Mouse (Mus musculus): ENCODE results near the gene Acbd7. TPM values are rescaled to one million over a fixed set of nuclear protein-coding genes. Genes with fewer than 3 reads are reported as not detected.

The Acbd7 gene
- 0.31 and 0.54 TPM in 2 replicates for polyA plus RNA-seq (2015; fragmentation: Nextera tagmentation; extraction: Ambion mirVana)

DNA sequence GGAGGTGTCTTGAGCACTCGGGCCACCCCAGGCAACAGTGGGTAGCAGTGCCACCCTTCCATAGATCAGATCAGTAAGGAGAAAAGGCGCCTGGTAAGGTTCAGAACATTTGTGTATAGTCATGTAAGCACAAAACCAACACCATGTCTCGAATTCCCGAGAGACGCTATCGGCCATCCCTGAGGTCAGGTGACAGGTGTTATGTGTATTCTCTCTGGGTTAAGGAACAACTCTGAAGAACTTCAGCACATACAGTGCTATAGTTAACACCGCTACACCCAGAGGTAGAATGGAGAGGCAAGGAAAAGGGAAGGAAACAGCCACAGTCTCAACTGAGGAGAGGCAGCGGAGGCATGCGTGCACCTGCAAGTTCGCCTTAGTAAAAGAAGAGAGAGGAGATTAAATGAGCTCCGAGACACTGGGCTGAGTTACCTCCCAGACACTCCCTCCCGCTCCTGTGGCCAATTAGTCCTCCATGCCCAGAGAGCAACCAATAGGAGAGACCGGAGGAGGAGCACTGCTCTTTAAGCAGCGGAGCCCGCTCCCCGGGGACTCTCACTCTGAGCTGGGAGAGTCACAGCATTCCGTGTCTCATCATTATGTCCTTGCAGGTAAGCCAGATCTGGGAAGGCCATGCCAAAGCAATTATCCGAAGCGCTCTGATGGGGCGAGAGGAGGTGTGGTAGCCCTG lies at the start of gene Acbd7:
Acbd7 (plus strand) TSS at position 558 of the 691 bp plus-strand sequence.
- H3K9ac ChIP-seq, result peak within 1 kb of the TSS; percentile 31; the same call in 1 of the 2 replicates
- 6% methylated on average over 20 of the region's 20 CpGs for WGBS

DNA sequence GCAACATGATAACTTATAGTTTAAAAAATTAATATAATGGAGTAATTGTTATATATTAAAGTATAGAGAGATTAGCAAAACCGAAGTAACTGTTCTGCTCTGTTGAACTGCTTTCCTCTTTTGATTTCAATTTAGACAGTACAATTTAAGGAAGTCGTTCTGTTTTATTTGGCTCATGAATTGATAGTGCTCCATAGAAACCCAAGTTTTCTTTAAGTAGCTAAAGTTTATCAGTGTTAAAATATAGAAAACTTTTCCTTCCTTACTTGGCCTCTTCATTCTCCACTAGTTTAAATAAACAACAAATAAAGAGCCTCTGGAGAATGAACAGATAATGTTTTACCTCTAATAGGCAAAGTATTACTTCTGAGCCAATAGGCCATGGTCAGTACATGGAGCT lies 49.7 kb upstream of the Acbd7 start:
- Histone ChIP-seq H3K27ac (no peak overlapping the region), H3K4me1 (peaks cover 19% of the 10 kb centered on the region), H3K4me3 (no peak overlapping the region), H3K9ac (no peak overlapping the region), H3K36me3 (no peaks in the 10 kb centered on the region), H3K27me3 (no peaks in the 10 kb centered on the region), H3K4me2 (replicated peaks) (no peak overlapping the region), H3K9me3 (no peaks in the 10 kb centered on the region)
- 74% methylated on average over 2 of the region's 2 CpGs for WGBS
- no peak for ATAC-seq (ENCODE audit: low FRiP score, low read depth)

More for the DNA sequence above, at the start of gene Acbd7:
- Histone ChIP-seq H3K36me3 (no peaks in the 10 kb centered on the region), H3K9me3 (no peaks in the 10 kb centered on the region), H3K4me3 (peak within 1 kb of the TSS; percentile 27), H3K27me3 (peaks cover 17% of the 10 kb centered on the region), H3K4me1 (peaks cover 22% of the 10 kb centered on the region), H3K27ac (no peak within 1 kb of the TSS), H3K4me2 (replicated peaks) (peak within 1 kb of the TSS; percentile 56)
- no peak for ATAC-seq (ENCODE audit: low FRiP score, low read depth)

DNA sequence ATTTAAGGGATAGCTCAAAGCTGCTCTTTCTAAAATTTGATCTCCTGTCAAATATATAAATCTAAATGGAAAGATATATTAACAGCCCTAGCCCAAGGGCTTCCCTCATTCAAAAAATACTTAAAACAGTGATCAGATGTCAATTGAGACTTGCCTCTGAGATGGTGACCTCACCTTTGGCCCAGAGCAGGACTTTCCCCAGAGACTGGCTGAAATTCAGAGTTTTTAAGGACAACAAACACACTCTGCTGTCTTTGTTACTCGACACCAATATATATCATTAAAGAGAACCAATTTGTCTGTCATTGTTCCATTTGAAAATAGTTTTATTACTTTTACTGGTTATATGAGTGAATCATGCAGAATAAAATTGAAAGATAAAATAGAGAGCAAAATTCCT lies 46.4 kb upstream of the Acbd7 start:
- Histone ChIP-seq H3K27ac (no peak overlapping the region), H3K36me3 (no peaks in the 10 kb centered on the region), H3K27me3 (no peaks in the 10 kb centered on the region), H3K9me3 (no peaks in the 10 kb centered on the region), H3K4me1 (peaks cover 9% of the 10 kb centered on the region), H3K9ac (no peak overlapping the region), H3K4me2 (replicated peaks) (no peak overlapping the region), H3K4me3 (no peak overlapping the region)
- no peak for ATAC-seq (ENCODE audit: low FRiP score, low read depth)
- WGBS, result 85% methylated on average over 1 of the region's 1 CpGs

DNA sequence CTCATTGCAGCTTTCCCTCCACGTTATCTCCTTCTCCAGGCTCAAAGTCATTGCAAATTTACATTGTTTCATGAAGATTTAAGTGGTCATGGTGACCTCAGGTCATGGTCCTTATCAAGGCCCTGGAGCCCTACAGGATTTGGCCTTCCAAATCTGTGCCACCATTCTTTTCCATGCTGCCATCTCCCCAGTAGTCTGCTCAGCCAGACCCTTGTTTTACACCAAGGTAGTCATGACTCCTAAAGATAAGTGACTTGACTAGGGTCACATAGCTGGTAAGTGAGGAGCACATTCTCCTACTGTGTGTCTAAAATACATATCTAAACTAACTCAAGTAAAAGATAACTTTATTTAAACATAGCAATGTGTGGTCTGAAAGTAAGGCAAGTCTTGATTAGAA lies 43.8 kb upstream of the Acbd7 start:
- ATAC-seq (ENCODE audit: low FRiP score, low read depth), result no peak
- H3K4me1 ChIP-seq, result no peaks in the 10 kb centered on the region
- H3K27ac ChIP-seq, result no peak overlapping the region
- no peaks in the 10 kb centered on the region for H3K9me3 ChIP-seq
- WGBS, result 87% methylated on average over 1 of the region's 1 CpGs
- H3K4me3 ChIP-seq, result no peak overlapping the region
- no peak overlapping the region for H3K4me2 ChIP-seq (replicated peaks)
- no peak overlapping the region for H3K9ac ChIP-seq
- H3K36me3 ChIP-seq, result no peaks in the 10 kb centered on the region
- H3K27me3 ChIP-seq, result no peaks in the 10 kb centered on the region

DNA sequence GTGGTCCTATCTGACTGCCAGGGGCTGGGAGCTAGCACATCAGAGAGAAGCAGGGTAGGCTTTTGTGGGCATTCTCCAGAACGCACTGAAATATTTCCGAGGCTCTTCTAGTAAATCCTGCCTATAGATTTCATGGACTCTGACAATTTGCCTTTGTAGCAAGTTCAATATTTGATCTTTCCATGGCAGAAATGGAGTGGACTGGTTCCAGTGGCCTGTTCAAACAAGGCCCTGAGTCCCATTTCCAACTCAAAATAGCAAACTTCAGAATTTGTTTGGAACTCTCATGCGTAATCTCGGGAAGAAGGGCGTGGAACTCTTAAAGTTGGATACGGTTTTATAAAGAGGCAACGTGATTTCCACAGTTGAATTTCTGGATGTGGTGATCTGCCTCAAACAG lies 40.1 kb upstream of the Acbd7 start:
- Histone ChIP-seq H3K9me3 (no peaks in the 10 kb centered on the region), H3K4me1 (no peaks in the 10 kb centered on the region), H3K4me2 (replicated peaks) (no peak overlapping the region), H3K9ac (no peak overlapping the region), H3K27me3 (no peaks in the 10 kb centered on the region), H3K27ac (no peak overlapping the region), H3K36me3 (no peaks in the 10 kb centered on the region), H3K4me3 (no peak overlapping the region)
- no peak for ATAC-seq (ENCODE audit: low FRiP score, low read depth)
- WGBS, result 91% methylated on average over 7 of the region's 7 CpGs

DNA sequence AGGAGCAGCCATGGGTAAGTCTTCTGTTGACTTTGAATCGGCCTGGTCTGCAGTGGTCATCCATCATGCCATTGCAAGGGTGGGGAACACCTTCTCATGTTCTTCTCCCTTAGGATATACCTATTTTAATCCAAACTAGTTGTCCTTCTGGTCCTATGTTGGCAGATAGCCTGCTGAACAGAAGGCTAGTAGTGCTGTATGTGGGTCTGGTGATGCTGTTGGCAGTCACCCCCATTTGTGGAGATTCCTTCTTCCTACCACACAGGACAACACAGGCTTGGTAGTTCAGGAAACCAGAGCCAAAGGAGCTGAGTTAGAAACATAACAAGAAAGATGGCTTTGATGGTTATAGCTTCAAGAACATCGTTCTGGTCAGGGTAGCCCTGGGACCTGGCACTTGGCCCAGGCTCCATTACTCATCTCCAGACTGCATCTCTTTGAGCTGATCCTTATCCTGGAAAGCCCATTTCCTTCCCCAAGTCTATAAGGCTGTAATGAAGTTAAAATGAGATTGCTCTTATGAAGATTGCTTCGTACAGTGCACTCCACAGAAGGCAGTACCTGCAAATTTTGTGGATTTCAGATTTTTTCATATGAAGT lies 30.4 kb upstream of the Acbd7 start:
- Histone ChIP-seq H3K4me2 (replicated peaks) (no peak overlapping the region), H3K36me3 (peaks cover 17% of the 10 kb centered on the region), H3K4me1 (no peaks in the 10 kb centered on the region), H3K9ac (no peak overlapping the region), H3K9me3 (no peaks in the 10 kb centered on the region), H3K27me3 (no peaks in the 10 kb centered on the region), H3K27ac (no peak overlapping the region), H3K4me3 (no peak overlapping the region)
- WGBS, result 73% methylated on average over 3 of the region's 3 CpGs
- ATAC-seq (ENCODE audit: low FRiP score, low read depth), result no peak

DNA sequence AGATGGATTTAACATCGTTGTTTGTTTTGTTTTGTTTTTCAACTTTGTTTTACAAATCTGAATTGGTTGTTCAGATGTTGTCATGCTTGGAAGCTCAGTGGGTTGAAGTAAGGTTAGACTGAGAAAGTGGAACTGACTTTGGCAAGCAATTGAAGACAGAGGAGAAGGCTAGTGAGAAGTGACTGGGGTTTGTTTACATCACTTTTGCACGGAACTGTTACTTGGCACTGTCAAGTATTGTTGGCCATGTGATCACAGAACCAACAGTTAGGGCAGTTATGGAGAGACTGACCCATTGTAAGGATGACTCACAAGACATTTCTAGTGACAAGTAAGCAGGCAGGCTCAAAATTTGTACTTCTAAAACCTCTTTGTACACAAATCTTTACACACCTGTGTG lies 12.8 kb upstream of the Acbd7 start:
- H3K27ac ChIP-seq, result no peak overlapping the region
- H3K27me3 ChIP-seq, result no peaks in the 10 kb centered on the region
- 84% methylated on average over 2 of the region's 2 CpGs for WGBS
- ATAC-seq (ENCODE audit: low FRiP score, low read depth), result no peak
- no peak overlapping the region for H3K4me2 ChIP-seq (replicated peaks)
- no peaks in the 10 kb centered on the region for H3K9me3 ChIP-seq
- H3K36me3 ChIP-seq, result peaks cover 49% of the 10 kb centered on the region
- no peak overlapping the region for H3K4me3 ChIP-seq
- H3K4me1 ChIP-seq, result no peaks in the 10 kb centered on the region
- H3K9ac ChIP-seq, result no peak overlapping the region

DNA sequence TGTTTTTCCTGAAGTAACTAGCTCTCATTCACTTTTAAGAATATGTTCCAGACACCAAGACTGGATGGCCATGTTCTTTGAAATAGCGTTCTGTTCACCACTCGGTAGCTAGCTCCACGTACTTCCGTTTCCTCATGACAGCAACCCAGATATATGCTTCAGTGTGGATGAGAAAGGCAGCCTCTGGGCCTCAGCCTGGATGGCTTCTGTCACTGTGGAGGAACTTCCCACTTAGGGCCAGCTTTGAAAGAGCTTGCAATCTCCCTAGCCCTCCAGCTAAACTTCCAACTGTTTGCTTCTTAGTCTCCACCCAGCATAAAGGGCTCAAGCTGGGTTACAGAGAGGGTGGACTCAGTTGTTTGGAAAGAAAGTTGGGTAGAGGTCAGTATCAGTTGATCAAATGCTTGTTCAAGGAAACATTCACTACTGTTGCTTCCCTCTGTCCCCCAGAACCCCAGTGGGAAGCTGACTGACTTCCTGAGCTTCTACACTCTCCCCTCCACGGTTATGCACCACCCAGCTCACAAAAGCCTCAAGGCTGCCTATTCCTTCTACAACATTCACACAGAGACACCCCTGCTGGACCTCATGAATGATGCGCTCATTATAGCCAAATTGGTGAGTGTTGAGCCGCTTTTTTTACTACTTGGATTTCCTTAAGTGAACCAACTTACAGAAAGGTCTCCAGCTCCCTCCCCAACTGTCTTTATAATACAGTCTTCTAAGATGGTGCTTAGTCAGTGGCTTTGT lies 11.4 kb upstream of the Acbd7 start:
- Histone ChIP-seq H3K9me3 (no peaks in the 10 kb centered on the region), H3K27me3 (no peaks in the 10 kb centered on the region), H3K4me2 (replicated peaks) (no peak overlapping the region), H3K4me3 (no peak overlapping the region), H3K36me3 (peaks cover 53% of the 10 kb centered on the region), H3K4me1 (no peaks in the 10 kb centered on the region), H3K9ac (no peak overlapping the region), H3K27ac (no peak overlapping the region)
- ATAC-seq (ENCODE audit: low FRiP score, low read depth), result no peak
- WGBS, result 90% methylated on average over 7 of the region's 7 CpGs

DNA sequence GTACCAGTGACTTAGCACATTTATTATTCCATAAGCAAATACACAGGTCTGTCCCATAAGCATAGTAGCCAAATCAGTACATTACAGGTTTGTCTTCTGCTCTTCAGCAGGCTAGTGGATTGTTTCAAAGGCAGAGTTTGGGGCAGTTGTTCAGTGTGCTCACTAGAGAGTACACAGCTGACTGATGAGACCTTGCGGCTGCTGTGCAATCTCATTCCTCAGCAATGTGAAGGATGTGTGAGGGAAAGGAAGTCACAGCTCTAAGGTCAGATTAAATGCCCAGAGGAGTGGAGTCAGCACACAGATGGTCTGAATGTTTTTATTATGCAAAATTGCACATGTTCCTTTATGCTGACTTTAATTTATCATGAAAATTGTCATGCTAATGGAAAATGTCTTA lies 9.4 kb upstream of the Acbd7 start:
- H3K27ac ChIP-seq, result no peak overlapping the region
- peaks cover 53% of the 10 kb centered on the region for H3K36me3 ChIP-seq
- H3K9ac ChIP-seq, result no peak overlapping the region
- no peaks in the 10 kb centered on the region for H3K9me3 ChIP-seq
- H3K4me3 ChIP-seq, result no peak overlapping the region
- peaks cover 9% of the 10 kb centered on the region for H3K4me1 ChIP-seq
- 90% methylated on average over 1 of the region's 1 CpGs for WGBS
- H3K4me2 ChIP-seq (replicated peaks), result no peak overlapping the region
- no peaks in the 10 kb centered on the region for H3K27me3 ChIP-seq
- ATAC-seq (ENCODE audit: low FRiP score, low read depth), result no peak

DNA sequence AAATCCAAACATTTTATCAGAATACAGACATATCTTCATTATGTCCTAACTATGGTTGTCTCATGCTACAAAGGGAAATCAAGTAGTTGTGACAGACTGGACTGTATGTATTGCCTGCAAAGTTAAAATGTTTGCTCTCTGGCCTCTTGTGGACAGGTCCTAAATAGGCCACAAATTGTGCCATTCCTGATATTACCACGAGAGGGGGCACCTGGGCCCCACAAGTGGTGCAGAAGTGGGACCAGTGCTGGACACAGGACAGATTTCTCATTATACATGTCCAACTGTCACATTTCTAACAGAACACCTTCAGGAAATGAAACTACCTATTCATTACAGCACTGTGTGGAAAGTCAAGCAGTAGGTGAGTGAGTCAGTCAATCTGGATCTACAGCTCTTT lies 8.6 kb upstream of the Acbd7 start:
- Histone ChIP-seq H3K4me2 (replicated peaks) (no peak overlapping the region), H3K9me3 (no peaks in the 10 kb centered on the region), H3K4me3 (no peak overlapping the region), H3K4me1 (peaks cover 13% of the 10 kb centered on the region), H3K27me3 (no peaks in the 10 kb centered on the region), H3K27ac (no peak overlapping the region), H3K9ac (no peak overlapping the region), H3K36me3 (peaks cover 52% of the 10 kb centered on the region)
- WGBS, result 35% methylated on average over 1 of the region's 1 CpGs
- ATAC-seq (ENCODE audit: low FRiP score, low read depth), result no peak

DNA sequence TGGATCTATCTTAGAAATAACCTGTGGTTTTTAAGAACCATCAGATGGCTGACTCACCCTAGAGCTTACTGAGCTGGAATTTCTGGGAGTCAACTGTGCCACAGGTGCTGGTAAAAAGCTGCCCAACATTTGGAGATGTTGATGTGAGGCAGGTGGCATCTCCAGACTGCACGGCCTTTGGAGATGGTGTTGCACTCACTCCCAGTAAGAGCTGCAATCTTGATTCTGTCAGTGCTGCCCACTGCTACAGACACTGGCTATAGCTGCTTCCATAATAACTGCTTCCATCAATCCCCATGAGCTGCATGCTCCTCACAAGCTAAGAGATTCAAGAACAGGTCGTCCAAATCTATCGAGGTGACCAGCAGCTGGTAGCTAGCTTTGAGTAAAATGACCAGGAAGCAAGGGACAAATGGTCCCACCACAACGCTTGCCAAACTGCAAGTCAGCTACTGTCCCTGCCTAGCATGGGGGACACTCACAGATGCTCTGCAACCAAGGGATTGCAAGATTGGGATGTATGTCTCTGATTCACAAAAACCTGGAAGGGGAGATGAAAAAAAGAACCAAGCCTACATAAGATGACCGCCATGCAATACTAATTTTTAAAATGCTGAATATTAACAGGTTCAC lies 4.8 kb upstream of the Acbd7 start:
- peak overlapping the region; percentile 75 for H3K9ac ChIP-seq
- peak overlapping the region; percentile 73 for H3K4me2 ChIP-seq (replicated peaks)
- ATAC-seq (ENCODE audit: low FRiP score, low read depth), result no peak
- H3K4me1 ChIP-seq, result peaks cover 22% of the 10 kb centered on the region
- H3K36me3 ChIP-seq, result peaks cover 22% of the 10 kb centered on the region
- H3K27me3 ChIP-seq, result peaks cover 9% of the 10 kb centered on the region
- H3K9me3 ChIP-seq, result no peaks in the 10 kb centered on the region
- WGBS, result 74% methylated on average over 5 of the region's 5 CpGs
- peak overlapping the region; percentile 66 for H3K4me3 ChIP-seq
- H3K27ac ChIP-seq, result no peak overlapping the region

DNA sequence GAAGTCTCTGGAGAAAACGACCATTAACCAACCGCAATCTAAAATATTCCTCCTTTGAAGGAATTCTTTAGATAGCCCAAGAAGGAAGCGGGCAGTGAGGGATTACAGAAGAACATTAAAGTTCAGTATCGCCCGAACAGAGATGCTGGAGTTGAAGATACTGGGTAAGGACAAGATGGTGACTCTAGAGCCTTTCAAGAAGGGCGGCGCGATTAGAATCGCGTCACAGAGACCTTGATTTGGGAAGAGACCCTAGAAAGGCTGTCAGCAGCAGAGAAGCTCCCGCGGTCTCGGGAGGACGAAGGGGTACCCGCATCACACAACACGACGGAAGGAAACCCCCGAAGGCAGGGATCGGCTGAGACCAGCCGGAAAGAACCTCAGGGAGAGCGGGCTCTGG lies 3.9 kb upstream of the Acbd7 start:
- peaks cover 23% of the 10 kb centered on the region for H3K4me1 ChIP-seq
- ATAC-seq (ENCODE audit: low FRiP score, low read depth), result no peak
- H3K9ac ChIP-seq, result peak overlapping the region; percentile 75
- peaks cover 17% of the 10 kb centered on the region for H3K36me3 ChIP-seq
- H3K27me3 ChIP-seq, result peaks cover 17% of the 10 kb centered on the region
- H3K9me3 ChIP-seq, result no peaks in the 10 kb centered on the region
- 1% methylated on average over 21 of the region's 21 CpGs for WGBS
- peak overlapping the region; percentile 66 for H3K4me3 ChIP-seq
- peak overlapping the region; percentile 52 for H3K27ac ChIP-seq
- H3K4me2 ChIP-seq (replicated peaks), result peak overlapping the region; percentile 73

All from limb, embryonic 13.5 days (tissue).